Mouse (Mus musculus) right cerebral cortex, postnatal 14 days (tissue): Measurements from ENCODE around the gene Irak1bp1.
A peak's percentile ranks its signal among the peaks of the same experiment; 100 is the strongest.

Experiments used
- DNase-seq: peaks from one replicate; pipeline ENCODE4 v3.0.0; 2022

The Irak1bp1 gene

GRCm38 (mm10) chr9:82829007-82829689 lies at the start of gene Irak1bp1:
Irak1bp1 (plus strand) TSS chr9:82829540.
- no peak for DNase-seq

- no peak for DNase-seq
These were observed 41.0 kb upstream of the Irak1bp1 start for GRCm38 (mm10) chr9:82788375-82788774.

GRCm38 (mm10) chr9:82800360-82800759 lies 29.0 kb upstream of the Irak1bp1 start:
- DNase-seq: no peak

GRCm38 (mm10) chr9:82807129-82807528 lies 22.2 kb upstream of the Irak1bp1 start:
- DNase-seq: no peak

- no peak for DNase-seq
These were observed 21.7 kb upstream of the Irak1bp1 start for GRCm38 (mm10) chr9:82807635-82808034.

GRCm38 (mm10) chr9:82812172-82812963 lies 17.0 kb upstream of the Irak1bp1 start:
- no peak for DNase-seq

- no peak for DNase-seq
These were observed 14.8 kb upstream of the Irak1bp1 start for GRCm38 (mm10) chr9:82814536-82814935.

- no peak for DNase-seq
These were observed 14.0 kb upstream of the Irak1bp1 start for GRCm38 (mm10) chr9:82815257-82815785.

GRCm38 (mm10) chr9:82826426-82826825 lies 2.9 kb upstream of the Irak1bp1 start:
- no peak for DNase-seq

- DNase-seq: peak; percentile 92
These were observed 522 bp downstream of the Irak1bp1 start for GRCm38 (mm10) chr9:82829693-82830430.

GRCm38 (mm10) chr9:82831891-82832290 lies 2.6 kb downstream of the Irak1bp1 start:
- no peak for DNase-seq

- no peak for DNase-seq
These were observed 6.6 kb downstream of the Irak1bp1 start for GRCm38 (mm10) chr9:82835921-82836320.

- DNase-seq: no peak
These were observed 13.3 kb downstream of the Irak1bp1 start for GRCm38 (mm10) chr9:82842671-82843070.

GRCm38 (mm10) chr9:82854040-82854439 lies 24.7 kb downstream of the Irak1bp1 start:
- DNase-seq: no peak

- no peak for DNase-seq
These were observed 25.8 kb downstream of the Irak1bp1 start for GRCm38 (mm10) chr9:82854973-82855614.

GRCm38 (mm10) chr9:82856241-82856640 lies 26.9 kb downstream of the Irak1bp1 start:
- no peak for DNase-seq

- no peak for DNase-seq
These were observed 31.5 kb downstream of the Irak1bp1 start for GRCm38 (mm10) chr9:82860805-82861204.

GRCm38 (mm10) chr9:82861316-82861715 lies 32.0 kb downstream of the Irak1bp1 start:
- DNase-seq: no peak

- DNase-seq: no peak
These were observed 32.6 kb downstream of the Irak1bp1 start for GRCm38 (mm10) chr9:82861775-82862430.

- no peak for DNase-seq
These were observed 36.8 kb downstream of the Irak1bp1 start for GRCm38 (mm10) chr9:82866121-82866520.

- DNase-seq: no peak
These were observed 38.4 kb downstream of the Irak1bp1 start for GRCm38 (mm10) chr9:82867698-82868097.

GRCm38 (mm10) chr9:82877078-82877477 lies 47.7 kb downstream of the Irak1bp1 start:
- DNase-seq: no peak
